Mouse (Mus musculus) embryonic fibroblast, embryonic 13.5 days (primary cell): ENCODE data around the gene Glrx.

ENCODE experiments used
- CTCF ChIP-seq: IDR thresholded peaks from 2 replicates; pipeline ENCODE4 v1.5.1; 2011; ENCODE audit warnings: mild to moderate bottlenecking, control low read depth, low read length, moderate library complexity, borderline replicate concordance; ENCODE audit not compliant: insufficient read depth
- POLR2A ChIP-seq: IDR thresholded peaks from 2 replicates; pipeline ENCODE4 v1.6.1; 2011; ENCODE audit warnings: low read depth, mild to moderate bottlenecking, control low read depth, low read length, moderate library complexity

GRCm38 (mm10) chr13:75843331-75843730 lies 3.7 kb downstream of the Glrx start:
- TF ChIP-seq CTCF (no peak), POLR2A (no peak)
